Mouse (Mus musculus) E14TG2a.4 (cell line): ENCODE data around the gene Osbpl8.

Experiments used
- CTCF ChIP-seq: conservative IDR thresholded peaks from 2 replicates; pipeline ENCODE4 v1.5.1; 2014; ENCODE audit warnings: low read length
- NANOG ChIP-seq: IDR thresholded peaks from 2 replicates; pipeline ENCODE4 v1.6.1; 2014; ENCODE audit warnings: borderline replicate concordance, low read length, mixed read lengths
- POU5F1 ChIP-seq: IDR thresholded peaks from 2 replicates; pipeline ENCODE4 v1.6.1; 2014; ENCODE audit warnings: low read length, borderline replicate concordance

DNA sequence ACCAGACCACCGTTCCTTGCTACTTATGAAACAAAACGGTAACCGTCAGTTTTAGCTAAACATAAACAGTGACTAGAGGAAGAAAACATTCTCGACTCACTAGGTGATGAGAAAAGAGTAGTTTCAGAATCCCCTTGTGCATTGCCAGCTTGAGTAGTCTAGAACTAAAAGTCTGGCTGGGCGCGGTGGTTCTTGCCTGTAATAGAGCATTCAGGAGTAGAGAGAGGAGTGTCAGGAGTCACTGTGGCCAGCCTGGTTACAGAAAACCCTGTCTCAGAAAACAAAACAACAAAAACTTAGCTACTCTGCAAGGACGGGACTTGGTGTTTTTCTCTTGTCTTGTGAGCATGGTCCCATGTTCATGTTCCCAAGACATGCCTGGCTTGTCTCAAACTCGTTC is 12.8 kb downstream of the Osbpl8 start:
- TF ChIP-seq CTCF, result no peak
- no peak for TF ChIP-seq NANOG
- no peak for TF ChIP-seq POU5F1
